Mouse (Mus musculus) lung, postnatal 0 days (tissue): ENCODE results near the gene Eif4g3.

Experiments used
- CTCF ChIP-seq: IDR thresholded peaks from 2 replicates; pipeline ENCODE4 v1.5.1; 2016; ENCODE audit warnings: antibody characterized with exemption, mild to moderate bottlenecking
- EP300 ChIP-seq: IDR thresholded peaks from 2 replicates; pipeline ENCODE4 v1.6.1; 2016; ENCODE audit warnings: antibody characterized with exemption, mild to moderate bottlenecking, control low read depth

- TF ChIP-seq CTCF (peak; percentile 91), EP300 (no peak)
Observed at GRCm38 (mm10) chr4:137952840-137953239, 40.0 kb upstream of the Eif4g3 start.
